Mouse (Mus musculus) testis, adult 2 months (tissue): ENCODE measurements at regions not wholly inside any gene's neighbourhood (a gene's known extent, or its start where the extent isn't known, plus 50 kb on each side); places are given as distances from the start of the nearest gene placed in this dataset.

Source experiments
- H3K27ac ChIP-seq: fragments of 200-500 bp; 2 replicates; pipeline ENCODE4 v1.5.1; 2012; ENCODE audit warnings: low read depth, low read length; ENCODE audit not compliant: control insufficient read depth, insufficient read depth
- H3K27me3 ChIP-seq: fragments of 200-500 bp; 2 replicates; pipeline ENCODE4 v1.6.1; 2012; ENCODE audit warnings: mild to moderate bottlenecking, low read length, moderate library complexity; ENCODE audit not compliant: control insufficient read depth, insufficient read depth
- H3K36me3 ChIP-seq: fragments of 200-500 bp; 2 replicates; pipeline ENCODE4 v1.6.1; 2012; ENCODE audit warnings: mild to moderate bottlenecking, low read length; ENCODE audit not compliant: control insufficient read depth, insufficient read depth
- H3K4me1 ChIP-seq: fragments of 200-500 bp; 2 replicates; pipeline ENCODE4 v1.6.1; 2012; ENCODE audit warnings: low read length; ENCODE audit not compliant: control insufficient read depth, insufficient read depth
- H3K4me3 ChIP-seq: fragments of 200-500 bp; 2 replicates; pipeline ENCODE4 v1.5.1; 2012; ENCODE audit warnings: low read depth, mild to moderate bottlenecking, low read length, moderate library complexity, mixed read lengths; ENCODE audit not compliant: control insufficient read depth
- CTCF ChIP-seq: fragments of 200-500 bp; IDR thresholded peaks from 2 replicates; pipeline ENCODE4 v1.5.1; 2012; ENCODE audit warnings: low read depth, mild to moderate bottlenecking, inconsistent platforms, low read length, moderate library complexity; ENCODE audit not compliant: control insufficient read depth, insufficient read depth, insufficient replicate concordance
- POLR2A ChIP-seq: fragments of 200-500 bp; IDR thresholded peaks from 2 replicates; pipeline ENCODE4 v1.6.1; 2012; ENCODE audit warnings: low read depth, mild to moderate bottlenecking, inconsistent platforms, low read length, moderate library complexity; ENCODE audit not compliant: control insufficient read depth

GRCm38 (mm10) chr2:61028578-61028977 is 65.6 kb upstream of the Rbms1 start:
- Histone ChIP-seq H3K27ac (no peak overlapping the region), H3K36me3 (no peaks in the 10 kb centered on the region), H3K4me1 (no peaks in the 10 kb centered on the region), H3K4me3 (no peak overlapping the region), H3K27me3 (no peaks in the 10 kb centered on the region)
- TF ChIP-seq POLR2A (no peak), CTCF (no peak)

GRCm38 (mm10) chr2:61027686-61028085 is 64.7 kb upstream of the Rbms1 start:
- H3K4me1 ChIP-seq: no peaks in the 10 kb centered on the region
- no peaks in the 10 kb centered on the region for H3K36me3 ChIP-seq
- TF ChIP-seq POLR2A: no peak
- TF ChIP-seq CTCF: no peak
- no peak overlapping the region for H3K4me3 ChIP-seq
- H3K27ac ChIP-seq: no peak overlapping the region
- no peaks in the 10 kb centered on the region for H3K27me3 ChIP-seq

GRCm38 (mm10) chr2:61022411-61022810 is 59.4 kb upstream of the Rbms1 start:
- Histone ChIP-seq H3K4me3 (no peak overlapping the region), H3K36me3 (no peaks in the 10 kb centered on the region), H3K27ac (no peak overlapping the region), H3K4me1 (no peaks in the 10 kb centered on the region), H3K27me3 (no peaks in the 10 kb centered on the region)
- no peak for TF ChIP-seq CTCF
- no peak for TF ChIP-seq POLR2A

GRCm38 (mm10) chr2:61020791-61021190 is 57.8 kb upstream of the Rbms1 start:
- no peak for TF ChIP-seq CTCF
- no peak for TF ChIP-seq POLR2A
- no peaks in the 10 kb centered on the region for H3K36me3 ChIP-seq
- H3K4me3 ChIP-seq: no peak overlapping the region
- no peak overlapping the region for H3K27ac ChIP-seq
- no peaks in the 10 kb centered on the region for H3K4me1 ChIP-seq
- H3K27me3 ChIP-seq: no peaks in the 10 kb centered on the region

DNA sequence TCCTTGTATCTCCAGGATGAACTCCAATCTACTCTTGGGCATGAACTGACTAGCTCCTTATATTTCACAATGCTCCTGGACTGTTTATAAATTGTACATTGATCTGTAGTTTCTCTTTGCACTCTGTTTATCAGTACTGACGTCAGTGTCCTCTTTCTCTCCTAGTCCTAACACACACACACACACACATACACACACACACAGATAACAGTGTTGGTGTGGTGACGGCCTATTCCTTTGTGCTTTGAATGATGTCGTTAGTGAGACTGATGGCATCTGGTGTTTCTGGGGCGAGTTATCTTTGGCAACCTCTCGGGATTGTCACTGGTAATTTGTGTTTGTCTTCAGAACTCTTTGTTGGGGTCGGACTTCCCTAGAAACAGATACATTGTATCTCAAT is 50.0 kb upstream of the Rbms1 start:
- TF ChIP-seq POLR2A (no peak), CTCF (no peak)
- Histone ChIP-seq H3K27me3 (no peaks in the 10 kb centered on the region), H3K27ac (no peak overlapping the region), H3K4me1 (no peaks in the 10 kb centered on the region), H3K36me3 (no peaks in the 10 kb centered on the region), H3K4me3 (no peak overlapping the region)
